Mouse (Mus musculus) hindbrain, embryonic 14.5 days (tissue): Measurements from ENCODE around the gene Sema3f. TPM values are rescaled to one million over a fixed set of nuclear protein-coding genes. Genes with fewer than 3 reads are reported as not detected.

Source experiments
- ATAC-seq: fragments of 200-750 bp; cut with Nextera tagmentation; 2 replicates; pipeline ENCODE4 v1.8.0; 2017; ENCODE audit warnings: moderate number of reproducible peaks, mild to moderate bottlenecking, moderate TSS enrichment, moderate library complexity; ENCODE audit not compliant: low FRiP score
- DNase-seq: peaks from one replicate; pipeline ENCODE4 v3.0.0-alpha.2; 2015; ENCODE audit warnings: low spot score
- H3K27ac ChIP-seq: fragments of 300-500 bp; sonication (generic); 2 replicates; pipeline ENCODE4 v1.5.1; 2014; ENCODE audit warnings: mild to moderate bottlenecking, moderate library complexity
- H3K27me3 ChIP-seq: fragments of 300-500 bp; sonication (generic); 2 replicates; pipeline ENCODE4 v1.6.1; 2014; ENCODE audit warnings: mild to moderate bottlenecking, low read length, mixed read lengths; ENCODE audit not compliant: control insufficient read depth, insufficient read depth
- H3K36me3 ChIP-seq: fragments of 300-500 bp; sonication (generic); replicated peaks from 2 replicates; pipeline ENCODE4 v1.6.1; 2014; ENCODE audit not compliant: control insufficient read depth, insufficient read depth
- H3K4me1 ChIP-seq: fragments of 300-500 bp; sonication (generic); replicated peaks from 2 replicates; pipeline ENCODE4 v1.6.1; 2014; ENCODE audit warnings: antibody characterized with exemption, low read length, mixed read lengths; ENCODE audit not compliant: control insufficient read depth, insufficient read depth
- H3K4me2 ChIP-seq: fragments of 300-500 bp; sonication (generic); replicated peaks from 2 replicates; pipeline ENCODE4 v1.6.1; 2014; ENCODE audit warnings: mild to moderate bottlenecking, moderate library complexity
- H3K4me3 ChIP-seq: fragments of 300-500 bp; sonication (generic); replicated peaks from 2 replicates; pipeline ENCODE4 v1.5.1; 2014; ENCODE audit warnings: mild to moderate bottlenecking, low read length
- H3K9ac ChIP-seq: fragments of 300-500 bp; sonication (generic); 2 replicates; pipeline ENCODE4 v1.6.1; 2014
- H3K9me3 ChIP-seq: fragments of 300-500 bp; sonication (generic); 2 replicates; pipeline ENCODE4 v1.6.1; 2016; ENCODE audit warnings: low read length; ENCODE audit not compliant: control insufficient read depth
- WGBS: fragments of 180-500 bp; shearing (Covaris S2); extraction: QIAGEN DNeasy Blood & Tissue Kit; methylation state at CpG from one replicate; pipeline ENCODE4 v1.1.7; 2014; 5-methylcytosine and 5-hydroxymethylcytosine counted together
- polyA plus RNA-seq: library from polyadenylated mRNA; unstranded; fragments of >200 nt; fragmentation: Nextera tagmentation; extraction: Ambion mirVana; gene quantifications from 2 replicates; pipeline ENCODE4 v1.2.1, GENCODE M21; 2014

Gene Sema3f
- polyA plus RNA-seq, 1 experiment from 2014 or later, result 17.5 TPM

- H3K9ac ChIP-seq, result 0 out of 2 replicates have a peak overlapping the region, but pooled peaks have one; percentile 13
- no peak overlapping the region for H3K4me3 ChIP-seq
- no peak overlapping the region for H3K4me2 ChIP-seq
- ATAC-seq, result no peak
- peaks cover 8% of the 10 kb centered on the region for H3K36me3 ChIP-seq
- DNase-seq, result no peak
- H3K4me1 ChIP-seq, result peaks cover 59% of the 10 kb centered on the region
- WGBS, result 26% methylated on average over 9 of the region's 9 CpGs
- no peaks in the 10 kb centered on the region for H3K27me3 ChIP-seq
- H3K27ac ChIP-seq, result no peak overlapping the region
- no peaks in the 10 kb centered on the region for H3K9me3 ChIP-seq
These were observed 13.2 kb downstream of the Sema3f start for GRCm38 (mm10) chr9:107696845-107697610.

- Histone ChIP-seq H3K4me3 (no peak overlapping the region), H3K27ac (no peak overlapping the region), H3K9me3 (no peaks in the 10 kb centered on the region), H3K4me1 (peaks cover 55% of the 10 kb centered on the region), H3K27me3 (no peaks in the 10 kb centered on the region), H3K4me2 (no peak overlapping the region), H3K36me3 (peaks cover 17% of the 10 kb centered on the region), H3K9ac (no peak overlapping the region)
- no peak for ATAC-seq
- 33% methylated on average over 6 of the region's 6 CpGs for WGBS
- DNase-seq, result no peak
These were observed 14.2 kb downstream of the Sema3f start for GRCm38 (mm10) chr9:107696106-107696479.

GRCm38 (mm10) chr9:107695441-107696105 lies 14.7 kb downstream of the Sema3f start:
- Histone ChIP-seq H3K9ac (no peak overlapping the region; the same call in 1 of the 2 replicates), H3K4me1 (peaks cover 50% of the 10 kb centered on the region), H3K4me3 (no peak overlapping the region)

GRCm38 (mm10) chr9:107694627-107695026 lies 15.6 kb downstream of the Sema3f start:
- H3K9me3 ChIP-seq, result no peaks in the 10 kb centered on the region
- no peak for DNase-seq
- H3K4me1 ChIP-seq, result peaks cover 40% of the 10 kb centered on the region
- H3K27ac ChIP-seq, result no peak overlapping the region
- no peak overlapping the region for H3K4me2 ChIP-seq
- WGBS, result 85% methylated on average over 7 of the region's 7 CpGs
- H3K36me3 ChIP-seq, result peaks cover 27% of the 10 kb centered on the region
- no peak overlapping the region for H3K9ac ChIP-seq
- ATAC-seq, result no peak
- no peaks in the 10 kb centered on the region for H3K27me3 ChIP-seq
- H3K4me3 ChIP-seq, result no peak overlapping the region

More at GRCm38 (mm10) chr9:107695441-107696105, 14.7 kb downstream of the Sema3f start:
- no peaks in the 10 kb centered on the region for H3K27me3 ChIP-seq
- H3K27ac ChIP-seq, result no peak overlapping the region
- no peaks in the 10 kb centered on the region for H3K9me3 ChIP-seq
- peaks cover 22% of the 10 kb centered on the region for H3K36me3 ChIP-seq
- WGBS, result 65% methylated on average over 12 of the region's 12 CpGs
- DNase-seq (no peak), ATAC-seq (no peak)
- H3K4me2 ChIP-seq, result no peak overlapping the region

- no peaks in the 10 kb centered on the region for H3K9me3 ChIP-seq
- no peaks in the 10 kb centered on the region for H3K27me3 ChIP-seq
- no peak overlapping the region for H3K4me2 ChIP-seq
- H3K4me3 ChIP-seq, result no peak overlapping the region
- no peak for ATAC-seq
- DNase-seq, result no peak
- peaks cover 39% of the 10 kb centered on the region for H3K36me3 ChIP-seq
- H3K4me1 ChIP-seq, result peaks cover 29% of the 10 kb centered on the region
- H3K9ac ChIP-seq, result no peak overlapping the region
- 46% methylated on average over 4 of the region's 4 CpGs for WGBS
- no peak overlapping the region for H3K27ac ChIP-seq
These were observed 16.8 kb downstream of the Sema3f start for GRCm38 (mm10) chr9:107693433-107693987.

GRCm38 (mm10) chr9:107692785-107693184 lies 17.5 kb downstream of the Sema3f start:
- Histone ChIP-seq H3K27ac (no peak overlapping the region), H3K4me3 (no peak overlapping the region), H3K27me3 (no peaks in the 10 kb centered on the region), H3K36me3 (peaks cover 46% of the 10 kb centered on the region), H3K4me2 (no peak overlapping the region), H3K4me1 (peaks cover 22% of the 10 kb centered on the region), H3K9ac (no peak overlapping the region), H3K9me3 (no peaks in the 10 kb centered on the region)
- DNase-seq, result no peak
- 76% methylated on average over 5 of the region's 5 CpGs for WGBS
- ATAC-seq, result no peak; the same call in 1 of the 2 replicates

GRCm38 (mm10) chr9:107690391-107690790 lies 19.9 kb downstream of the Sema3f start:
- no peak overlapping the region for H3K4me2 ChIP-seq
- H3K36me3 ChIP-seq, result peaks cover 60% of the 10 kb centered on the region
- H3K4me1 ChIP-seq, result no peaks in the 10 kb centered on the region
- 82% methylated on average over 8 of the region's 8 CpGs for WGBS
- no peak for ATAC-seq
- DNase-seq, result no peak
- H3K27ac ChIP-seq, result no peak overlapping the region
- no peaks in the 10 kb centered on the region for H3K9me3 ChIP-seq
- no peak overlapping the region for H3K4me3 ChIP-seq
- no peaks in the 10 kb centered on the region for H3K27me3 ChIP-seq
- H3K9ac ChIP-seq, result no peak overlapping the region

- H3K4me1 ChIP-seq, result no peaks in the 10 kb centered on the region
- no peaks in the 10 kb centered on the region for H3K27me3 ChIP-seq
- H3K36me3 ChIP-seq, result peaks cover 75% of the 10 kb centered on the region
- H3K4me3 ChIP-seq, result no peak overlapping the region
- no peak for DNase-seq
- H3K4me2 ChIP-seq, result no peak overlapping the region
- H3K27ac ChIP-seq, result no peak overlapping the region
- WGBS, result 86% methylated on average over 7 of the region's 7 CpGs
- H3K9me3 ChIP-seq, result no peaks in the 10 kb centered on the region
- no peak for ATAC-seq
- no peak overlapping the region for H3K9ac ChIP-seq
These were observed 21.3 kb downstream of the Sema3f start for GRCm38 (mm10) chr9:107688939-107689338.

GRCm38 (mm10) chr9:107688415-107688814 lies 21.9 kb downstream of the Sema3f start:
- Histone ChIP-seq H3K4me1 (no peaks in the 10 kb centered on the region), H3K9ac (no peak overlapping the region), H3K4me3 (no peak overlapping the region), H3K27ac (no peak overlapping the region), H3K9me3 (no peaks in the 10 kb centered on the region), H3K27me3 (no peaks in the 10 kb centered on the region), H3K36me3 (peaks cover 80% of the 10 kb centered on the region), H3K4me2 (no peak overlapping the region)
- DNase-seq (no peak), ATAC-seq (no peak)
- 89% methylated on average over 5 of the region's 5 CpGs for WGBS
